Mouse (Mus musculus): ENCODE data around the gene Mlxipl.

The Mlxipl gene

GRCm38 (mm10) chr5:135145955-135146354 lies 56.3 kb downstream of the Mlxipl start:
- no peak for DNase-seq (ENCODE audit: low spot score)

DNA sequence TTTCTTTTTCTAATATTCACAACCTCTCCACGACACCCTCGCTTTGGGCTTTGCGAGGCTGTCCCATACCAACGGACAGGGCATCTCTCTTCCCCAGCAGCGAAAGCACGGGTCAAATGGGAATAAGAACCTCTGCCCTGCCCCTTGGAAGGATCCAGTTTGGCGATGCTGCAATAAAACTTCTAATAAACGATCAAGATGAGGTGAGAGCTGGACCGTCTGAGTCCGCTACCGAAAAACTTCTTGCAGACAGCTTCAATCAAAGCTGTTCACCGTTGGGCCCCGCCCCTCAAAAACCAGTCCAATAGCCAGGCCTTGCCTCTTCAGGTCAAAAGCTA lies 59.0 kb downstream of the Mlxipl start:
- DNase-seq (ENCODE audit: low spot score) = no peak

DNA sequence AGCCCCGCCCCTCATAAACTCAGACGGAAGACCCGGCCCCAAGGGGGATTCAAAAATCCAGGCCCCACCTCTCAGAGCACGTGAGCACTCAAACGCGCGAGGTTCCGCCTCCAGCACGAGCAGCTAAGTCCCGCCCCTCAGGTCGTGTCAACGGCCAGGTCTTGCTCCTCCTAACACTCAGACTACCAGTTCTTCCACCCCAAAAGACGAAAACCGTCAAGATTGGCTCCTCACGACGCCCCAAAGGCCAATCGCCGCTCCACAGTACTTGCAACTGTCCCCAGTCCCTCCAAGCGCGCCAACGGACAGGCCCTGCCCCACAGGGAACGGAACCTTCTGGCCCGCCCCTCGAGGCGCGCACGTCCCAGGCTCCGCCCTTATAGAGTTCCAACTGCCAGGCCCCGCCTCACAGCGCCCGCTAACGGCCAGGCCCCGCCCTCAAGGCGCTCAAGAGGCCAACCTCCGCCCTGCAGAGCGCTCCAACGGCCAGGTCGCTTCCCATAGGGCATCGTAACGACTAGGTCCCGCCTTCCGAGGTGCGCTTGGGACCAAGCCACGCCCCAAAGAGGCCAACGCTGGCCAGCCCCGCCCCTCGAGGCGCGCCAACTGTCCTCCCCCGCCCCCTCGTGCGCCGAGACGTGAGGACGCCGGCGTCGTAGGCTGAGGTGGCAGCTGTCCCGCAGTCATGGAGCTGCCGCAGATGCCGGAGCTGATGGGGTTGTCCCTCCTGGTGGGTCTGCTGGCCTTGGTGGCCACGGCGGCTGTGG lies 59.5 kb downstream of the Mlxipl start, which contains the start of gene Tbl2:
TSS of gene Tbl2 (plus strand) at position 605 of the 767 bp plus-strand sequence.
- peak; percentile 99 for DNase-seq (ENCODE audit: low spot score)

DNA sequence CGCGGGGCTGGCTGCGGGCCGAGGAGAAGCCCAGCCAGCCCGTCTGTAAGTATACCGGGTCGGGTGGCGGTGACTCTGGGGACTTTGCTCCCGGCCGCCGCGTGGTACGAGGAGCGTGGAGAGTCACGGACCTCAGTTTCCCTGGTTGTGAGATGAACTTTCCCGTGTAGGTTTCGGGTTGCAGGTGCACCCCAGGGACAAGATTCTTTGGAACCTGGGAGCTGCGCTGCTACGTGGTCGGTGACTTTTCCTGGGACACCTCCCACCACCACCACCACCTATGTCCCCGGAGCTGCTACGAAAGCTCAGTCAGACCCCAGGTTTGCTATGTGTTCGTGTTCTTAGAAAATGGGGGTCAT lies 60.1 kb downstream of the Mlxipl start:
- DNase-seq (ENCODE audit: low spot score) = no peak

- no peak for DNase-seq (ENCODE audit: low spot score)
Measured at GRCm38 (mm10) chr5:135156496-135156895, 66.8 kb downstream of the Mlxipl start.

DNA sequence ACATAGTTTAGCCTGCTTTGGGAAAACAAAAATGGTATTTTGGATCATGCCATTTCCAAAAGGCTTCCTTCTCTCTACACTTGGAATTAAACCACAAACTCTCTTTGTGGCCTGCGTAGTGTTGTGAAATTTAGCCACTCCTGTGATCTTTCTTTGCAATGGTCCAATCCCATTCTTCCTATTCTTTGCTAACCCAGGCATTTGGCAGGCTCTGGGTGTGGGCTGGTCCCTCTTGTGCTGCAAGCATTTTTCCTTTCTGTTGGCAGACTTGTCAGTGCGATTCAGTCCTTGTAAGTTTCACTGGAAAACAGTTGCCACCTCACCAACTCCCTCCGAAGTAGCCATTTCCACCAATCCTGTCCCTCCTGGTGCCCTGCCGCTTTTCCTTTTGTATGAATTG lies 71.5 kb downstream of the Mlxipl start:
- DNase-seq (ENCODE audit: low spot score) = no peak

DNA sequence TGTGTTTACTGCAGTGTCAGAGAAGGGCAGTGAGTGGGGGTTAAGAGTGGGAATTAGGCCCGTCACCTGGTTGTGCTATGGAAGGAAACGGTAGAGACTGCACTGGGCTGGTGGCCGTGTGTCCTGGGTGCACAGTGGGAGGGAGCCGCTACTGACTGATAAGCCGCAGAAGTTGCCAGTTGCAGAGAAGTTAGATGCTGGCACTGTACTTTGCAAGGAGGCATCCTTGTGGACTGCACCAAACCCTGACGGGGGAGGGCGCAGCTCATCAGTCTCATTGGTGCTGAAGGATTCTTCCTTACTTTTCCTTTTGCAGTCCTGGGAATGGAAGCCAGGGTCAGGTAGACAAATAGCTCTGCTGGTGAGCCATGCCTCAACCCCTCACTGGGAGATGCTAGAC lies 72.0 kb downstream of the Mlxipl start:
- no peak for DNase-seq (ENCODE audit: low spot score)

GRCm38 (mm10) chr5:135162361-135162760 lies 72.7 kb downstream of the Mlxipl start:
- no peak for DNase-seq (ENCODE audit: low spot score)

DNA sequence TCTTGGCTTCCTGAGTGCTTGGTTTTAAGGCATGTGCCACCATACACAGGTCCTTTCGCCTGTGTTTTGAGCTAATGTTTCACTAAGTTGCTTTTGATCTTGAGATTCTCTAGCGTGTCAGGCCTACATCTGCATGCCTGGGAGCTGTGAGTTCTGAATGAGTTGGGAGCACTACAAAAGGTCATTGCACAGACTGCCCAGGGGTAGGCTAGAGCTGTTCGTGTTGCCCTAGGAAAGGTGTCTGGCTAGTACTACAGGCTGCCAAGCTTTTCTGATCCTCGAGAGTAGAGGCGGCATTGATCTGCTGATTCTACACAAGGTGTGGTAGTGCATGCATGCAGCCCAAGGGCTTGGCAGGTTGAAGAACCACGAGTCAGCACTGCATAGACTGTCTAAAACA lies 73.1 kb downstream of the Mlxipl start:
- DNase-seq (ENCODE audit: low spot score) = no peak

DNA sequence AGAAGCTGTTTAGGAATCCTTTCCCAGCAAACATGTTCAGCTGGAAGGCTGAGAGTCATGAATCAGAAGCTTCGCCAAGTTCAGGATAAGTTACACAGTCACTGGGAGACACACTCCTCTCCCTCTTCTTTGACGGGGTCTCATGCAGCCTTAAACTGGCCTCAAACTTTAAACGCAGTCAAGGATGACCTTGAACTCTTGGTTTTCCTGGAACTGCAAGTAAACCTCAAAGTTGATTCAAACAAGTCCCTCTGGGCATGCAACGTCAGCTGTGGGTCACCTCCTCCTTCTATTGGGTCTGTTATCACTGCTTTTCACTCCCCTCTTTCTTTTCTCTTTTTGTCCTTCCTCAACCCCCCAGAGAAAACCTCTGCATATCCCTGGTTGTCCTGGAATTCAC lies 77.2 kb downstream of the Mlxipl start:
- no peak for DNase-seq (ENCODE audit: low spot score)

DNA sequence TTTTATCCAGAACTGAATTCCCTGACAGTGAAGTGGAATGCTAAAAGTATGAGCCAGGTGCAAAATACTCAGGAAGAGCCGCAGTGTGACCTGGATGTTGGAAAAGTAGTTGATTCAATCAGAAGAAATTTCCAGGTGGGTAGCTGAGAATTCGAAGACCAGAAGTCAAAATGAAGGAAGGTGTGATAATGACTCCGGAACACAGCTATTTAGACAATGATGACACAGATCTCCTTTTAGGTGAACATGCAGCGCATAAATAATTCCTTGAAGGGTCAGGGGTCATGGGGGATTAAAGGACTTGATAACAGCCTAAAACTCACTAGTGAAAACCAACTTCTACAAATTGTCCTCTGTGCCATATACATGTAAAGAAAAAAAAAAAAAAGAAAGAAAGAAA lies 77.8 kb downstream of the Mlxipl start:
- no peak for DNase-seq (ENCODE audit: low spot score)

DNA sequence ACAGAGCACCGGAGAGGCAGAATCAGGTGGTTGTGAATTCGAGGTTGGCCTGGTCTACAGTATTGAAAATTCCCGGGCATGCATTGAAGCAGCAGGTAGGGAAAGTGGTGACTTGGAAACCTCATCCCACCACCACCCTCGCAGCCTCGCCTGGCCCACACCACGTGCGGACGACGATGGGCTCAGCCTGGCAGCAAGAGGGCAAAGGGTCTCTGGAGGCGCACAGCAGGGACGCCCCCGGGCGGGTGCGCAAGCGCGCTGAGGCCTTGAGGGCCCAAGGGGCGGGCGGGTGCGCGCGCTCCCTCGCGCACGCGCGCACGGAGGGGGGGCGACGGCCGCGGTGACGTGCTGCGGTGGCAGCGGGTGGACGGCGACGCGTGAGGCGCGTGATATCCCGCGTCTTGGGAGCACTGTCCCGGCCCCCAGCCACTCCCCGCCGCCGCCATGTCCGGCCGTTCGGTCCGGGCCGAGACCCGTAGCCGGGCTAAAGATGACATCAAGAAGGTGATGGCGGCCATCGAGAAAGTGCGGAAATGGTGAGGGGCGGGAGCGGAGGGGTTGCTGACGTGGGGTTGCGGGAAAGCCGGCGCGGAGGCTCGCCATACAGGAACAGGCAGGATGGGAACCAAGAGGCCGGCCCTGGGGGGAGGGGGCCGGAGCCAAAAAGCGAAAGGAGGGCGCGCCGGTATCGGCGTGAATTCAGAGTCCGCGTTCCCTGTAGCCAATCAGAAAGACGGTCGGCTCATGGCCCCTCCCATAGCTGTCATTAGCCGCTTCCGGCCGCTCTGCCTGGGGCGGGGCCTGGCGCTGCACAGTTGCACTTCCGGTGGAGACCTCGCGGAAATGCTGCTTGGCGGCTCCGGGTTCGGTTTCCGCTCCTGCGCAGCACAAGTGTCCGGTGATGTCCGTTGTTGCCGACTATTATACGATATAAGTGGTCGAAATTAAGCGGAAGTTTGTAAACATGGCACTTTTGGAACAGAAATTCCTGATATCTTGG lies 78.7 kb downstream of the Mlxipl start, which contains the start of gene Bcl7b:
TSS of gene Bcl7b (plus strand) at position 221 of the 1,000 bp plus-strand sequence.
- DNase-seq (ENCODE audit: low spot score) = peak; percentile 97

- no peak for DNase-seq (ENCODE audit: low spot score)
Measured at GRCm38 (mm10) chr5:135169479-135169878, 79.8 kb downstream of the Mlxipl start.

GRCm38 (mm10) chr5:135171688-135172220 lies 82.1 kb downstream of the Mlxipl start:
- no peak for DNase-seq (ENCODE audit: low spot score)

GRCm38 (mm10) chr5:135172986-135173385 lies 83.3 kb downstream of the Mlxipl start:
- DNase-seq (ENCODE audit: low spot score) = no peak

DNA sequence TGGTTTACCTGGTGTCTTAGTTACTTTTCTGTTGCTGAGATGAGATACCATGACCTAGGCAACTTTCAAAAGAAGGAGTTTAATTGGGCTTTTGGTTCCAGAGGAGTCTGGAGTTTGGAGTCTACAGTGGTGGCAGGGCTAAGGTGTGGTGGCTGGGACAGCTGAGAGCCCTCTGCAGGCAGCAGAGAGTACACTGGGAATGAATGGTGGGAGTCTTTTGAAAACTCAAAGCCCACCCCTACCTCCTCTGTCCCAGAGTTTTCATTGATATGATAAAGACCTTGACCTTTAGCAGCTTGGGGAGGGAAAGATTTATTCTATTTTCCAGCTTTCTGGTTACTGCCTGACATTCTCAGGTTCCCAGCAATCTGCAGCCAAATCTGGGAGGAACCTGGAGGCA lies 85.4 kb downstream of the Mlxipl start:
- no peak for DNase-seq (ENCODE audit: low spot score)

DNA sequence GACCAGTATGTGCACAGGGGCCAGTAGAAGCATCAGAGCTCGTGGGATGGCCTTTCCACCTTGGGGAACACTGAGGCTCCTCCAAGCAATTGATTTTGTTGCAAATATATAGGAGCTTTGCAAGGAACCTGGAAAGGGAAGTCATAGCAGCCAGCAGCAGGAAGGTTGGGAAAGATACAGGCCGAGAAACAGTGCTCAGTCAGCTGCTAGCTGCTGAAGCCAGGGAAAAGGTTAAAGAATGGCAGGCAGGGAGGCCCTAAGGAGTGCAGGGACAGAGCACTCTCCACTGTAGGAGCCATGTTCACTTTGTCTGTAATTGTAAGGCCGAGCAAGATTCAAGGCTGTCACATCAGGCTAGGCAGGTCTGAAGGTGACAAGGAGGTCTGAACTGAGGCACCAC lies 88.8 kb downstream of the Mlxipl start:
- no peak for DNase-seq (ENCODE audit: low spot score)

DNA sequence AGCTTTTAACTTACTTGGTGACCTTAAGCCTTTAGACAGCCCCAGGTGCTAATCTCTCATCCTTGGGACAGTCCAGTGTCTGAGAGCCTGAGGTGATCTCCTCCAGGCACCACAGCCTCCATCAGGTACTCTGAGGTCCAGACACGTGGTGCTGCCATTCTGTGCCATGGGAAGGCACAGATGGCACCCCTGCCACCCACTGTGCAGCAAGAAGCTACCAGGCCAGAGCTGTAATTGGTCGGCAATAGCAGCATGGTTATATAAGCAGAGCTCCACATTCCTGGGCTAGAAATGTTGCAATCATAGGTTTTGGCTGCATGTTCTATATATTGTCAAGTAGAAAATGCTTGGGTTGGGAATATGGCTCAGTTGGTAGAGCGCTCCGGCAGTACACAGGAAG lies 89.3 kb downstream of the Mlxipl start:
- DNase-seq (ENCODE audit: low spot score) = no peak

DNA sequence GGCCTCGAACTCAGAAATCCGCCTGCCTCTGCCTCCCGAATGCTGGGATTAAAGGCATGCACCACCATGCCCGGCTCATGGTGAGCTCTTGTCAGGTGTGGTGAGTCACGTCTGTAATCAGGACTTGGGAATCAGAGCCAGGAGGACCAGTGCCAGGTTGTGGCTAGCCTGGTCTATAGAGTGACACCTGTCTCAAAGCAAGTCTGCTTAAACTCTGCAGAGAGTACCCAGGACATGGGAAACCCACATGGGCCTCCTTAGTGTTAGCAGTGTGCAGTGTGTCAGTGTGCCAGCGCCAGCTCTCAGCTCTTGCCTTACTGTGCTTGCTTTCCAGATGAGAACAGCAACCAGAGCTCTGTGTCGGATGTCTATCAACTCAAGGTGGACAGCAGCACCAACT lies 89.9 kb downstream of the Mlxipl start:
- no peak for DNase-seq (ENCODE audit: low spot score)

DNA sequence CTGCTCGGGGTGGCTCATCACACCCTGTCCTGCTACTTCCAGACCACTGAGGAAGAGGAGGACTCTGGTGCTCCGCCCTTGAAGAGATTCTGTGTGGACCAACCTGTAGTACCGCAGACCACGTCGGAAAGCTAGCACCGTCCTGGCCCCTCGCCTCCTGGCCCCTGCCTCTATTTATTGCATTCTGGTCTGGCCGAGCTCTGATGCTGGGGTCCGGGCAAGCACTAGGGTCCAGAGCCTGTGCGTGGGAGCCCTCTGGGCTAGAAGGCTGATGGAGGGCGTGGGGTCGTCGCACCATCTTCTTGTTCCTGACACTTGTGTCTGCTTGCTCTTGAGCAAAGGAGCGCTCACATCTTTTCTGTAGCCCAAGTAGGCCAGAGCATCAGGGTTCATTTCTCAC lies 91.1 kb downstream of the Mlxipl start:
- no peak for DNase-seq (ENCODE audit: low spot score)

DNA sequence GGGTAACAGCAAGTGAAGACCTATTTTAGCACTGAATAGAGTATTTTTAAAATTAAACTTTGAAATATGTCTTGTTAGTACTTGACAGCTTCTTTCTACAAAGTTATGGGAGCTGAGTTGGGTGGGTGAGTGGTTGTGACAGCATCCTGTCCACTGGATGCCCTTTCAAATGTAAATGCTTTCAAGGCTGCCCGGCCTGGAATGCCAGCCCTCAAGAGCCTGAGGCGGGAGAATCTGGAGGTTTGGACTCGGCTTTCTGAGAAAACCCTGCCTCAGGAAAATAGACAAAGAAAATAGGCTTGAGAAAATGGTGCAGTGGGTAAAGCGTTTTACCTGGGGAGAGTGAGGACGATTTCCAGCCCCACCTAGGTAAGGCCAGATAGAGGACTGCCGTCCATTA lies 92.1 kb downstream of the Mlxipl start:
- DNase-seq (ENCODE audit: low spot score) = no peak

DNA sequence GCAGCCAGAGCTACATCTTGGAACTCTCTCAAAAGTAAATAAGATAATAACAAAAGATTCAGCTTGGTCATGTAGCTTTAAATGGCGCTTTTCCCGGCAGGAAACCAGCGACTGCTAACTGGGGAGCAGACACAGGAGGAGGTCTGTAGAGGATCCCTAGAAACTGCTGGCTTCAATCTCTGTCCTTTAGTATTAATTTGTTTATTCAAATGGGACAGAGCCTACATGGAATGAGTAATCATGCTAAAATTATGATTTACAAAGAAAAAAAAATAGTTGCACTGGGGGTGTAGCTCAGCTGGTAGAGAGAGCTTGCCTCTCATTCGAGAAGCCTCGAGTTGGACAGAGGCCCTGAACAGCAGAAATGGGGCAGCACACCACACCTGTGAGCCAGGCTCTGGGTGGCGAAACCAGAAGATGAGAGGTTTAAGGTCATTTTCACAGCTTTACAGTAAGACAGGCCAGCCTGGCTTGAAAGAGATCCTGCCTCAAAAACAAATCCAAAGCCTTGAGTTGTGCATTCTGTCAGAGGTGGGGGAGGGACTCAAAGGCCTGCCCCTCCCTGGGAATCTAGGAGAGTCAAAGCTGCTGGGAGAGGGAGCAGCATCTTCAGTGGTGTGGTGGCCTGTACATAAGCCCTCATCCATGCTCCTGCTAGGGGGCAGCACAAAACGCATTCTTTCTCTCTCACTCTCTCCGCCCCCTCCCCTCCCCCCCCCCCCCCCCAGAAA lies 93.6 kb downstream of the Mlxipl start:
- DNase-seq (ENCODE audit: low spot score) = no peak

Data from T-cell, adult 2 months (primary cell).